Mouse (Mus musculus): ENCODE data around the gene 4933402N03Rik.

GRCm38 (mm10) chr7:131187047-131187446 lies 40.9 kb upstream of the 4933402N03Rik start:
- TF ChIP-seq GATA1 (IDR thresholded peaks at IDR 0.05; ENCODE audit: low read length): no peak
- no peak for TF ChIP-seq TAL1 (IDR thresholded peaks at IDR 0.05; ENCODE audit: low read length)

Data from erythroblast, embryonic 14.5 days (primary cell).